Mouse (Mus musculus) 3T3-L1 (cell line): ENCODE results near the gene Slc35f1.

Experiments
- DNase-seq: peaks from one replicate; pipeline ENCODE4 v3.0.0-alpha.2; 2015; ENCODE audit warnings: low read depth, low spot score

Slc35f1 gene

DNA sequence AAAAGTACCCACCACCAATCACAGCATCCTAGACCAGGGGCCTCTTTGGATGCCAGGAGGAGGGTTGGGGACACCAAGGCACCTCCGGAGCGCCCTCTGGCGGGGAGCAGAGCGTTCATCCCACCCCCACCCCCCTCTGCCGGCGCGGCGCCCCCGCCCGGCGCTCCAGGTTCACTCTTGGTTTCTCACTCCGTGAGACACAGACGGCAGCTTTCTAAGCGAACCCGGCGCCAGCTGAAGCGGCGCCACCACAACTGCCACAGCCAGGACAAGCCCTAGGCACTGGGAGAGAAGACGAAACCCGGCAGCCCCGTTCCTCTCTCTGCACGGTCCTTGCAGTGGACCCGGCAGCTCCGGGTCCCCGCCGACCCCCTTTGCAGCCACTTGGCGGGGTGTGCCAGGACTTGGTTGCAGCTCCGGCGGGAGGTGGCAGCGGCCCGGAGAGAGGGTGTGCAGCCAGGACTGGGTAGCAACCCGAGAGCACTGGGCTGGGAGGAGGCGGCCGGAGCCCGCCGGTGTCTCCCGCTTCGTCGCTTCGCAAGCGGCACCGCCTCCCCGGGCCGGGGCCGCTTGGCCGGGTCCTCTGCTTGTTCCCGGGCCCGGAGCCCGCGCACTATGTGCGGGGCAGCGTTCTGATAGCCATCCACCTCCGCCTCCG lies at the start of gene Slc35f1:
Gene Slc35f1, plus strand, starts transcription at position 200 of the 658 bp plus-strand sequence.
- no peak for DNase-seq

DNA sequence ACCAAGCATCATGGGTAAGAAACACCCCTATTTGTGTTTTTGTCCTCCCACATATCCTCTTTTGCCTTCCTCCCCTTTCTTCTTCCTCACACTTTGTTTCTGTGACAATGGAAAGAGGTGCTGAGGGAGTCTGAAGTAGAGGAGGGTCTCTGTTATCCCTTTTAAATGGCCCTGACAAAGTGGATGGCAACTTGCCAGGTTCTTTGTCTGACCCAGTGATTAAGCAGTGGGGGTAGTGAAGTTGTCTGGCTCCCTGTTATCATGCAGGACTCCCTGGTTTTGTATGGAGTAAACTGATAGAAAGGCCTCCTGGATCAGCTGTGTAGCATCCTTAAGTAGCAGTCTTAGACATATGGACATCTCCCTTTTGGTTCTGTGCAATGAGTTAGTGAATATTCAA lies 19.1 kb upstream of the Slc35f1 start:
- no peak for DNase-seq

DNA sequence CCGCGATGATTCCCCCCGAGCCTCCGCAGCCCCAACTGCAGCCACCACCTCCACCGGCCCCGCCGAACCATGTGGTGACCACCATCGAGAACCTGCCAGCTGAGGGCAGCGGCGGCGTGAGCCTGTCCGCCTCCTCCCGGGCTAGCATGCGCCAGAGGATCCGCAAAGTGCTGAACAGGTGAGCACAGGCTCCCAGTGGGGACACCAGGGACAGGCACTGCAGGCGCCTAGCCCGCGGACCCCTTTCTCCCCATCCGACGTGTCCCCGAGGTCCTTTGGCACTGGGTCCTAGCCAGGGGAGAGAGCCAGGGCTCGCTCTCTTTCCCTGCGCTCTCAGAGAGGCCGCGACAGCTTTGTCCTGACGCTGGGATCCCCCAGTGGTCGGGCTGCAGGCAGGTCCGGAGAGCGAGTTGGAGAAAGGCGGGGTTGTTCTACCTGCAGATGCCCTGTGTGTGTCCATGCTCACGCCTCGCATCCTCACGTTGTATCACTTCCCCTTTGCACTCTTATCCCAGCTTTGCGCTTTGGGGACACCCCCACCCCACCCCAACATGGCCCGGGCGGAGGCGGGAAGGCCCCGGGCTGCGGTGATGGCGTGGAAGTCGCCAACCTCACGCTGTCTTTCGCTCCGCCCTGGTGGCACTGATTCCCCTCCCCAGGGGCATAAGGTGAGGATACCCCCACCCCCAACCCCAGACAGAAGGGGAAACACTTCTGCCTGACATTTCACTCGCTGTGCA lies 829 bp downstream of the Slc35f1 start:
- no peak for DNase-seq

DNA sequence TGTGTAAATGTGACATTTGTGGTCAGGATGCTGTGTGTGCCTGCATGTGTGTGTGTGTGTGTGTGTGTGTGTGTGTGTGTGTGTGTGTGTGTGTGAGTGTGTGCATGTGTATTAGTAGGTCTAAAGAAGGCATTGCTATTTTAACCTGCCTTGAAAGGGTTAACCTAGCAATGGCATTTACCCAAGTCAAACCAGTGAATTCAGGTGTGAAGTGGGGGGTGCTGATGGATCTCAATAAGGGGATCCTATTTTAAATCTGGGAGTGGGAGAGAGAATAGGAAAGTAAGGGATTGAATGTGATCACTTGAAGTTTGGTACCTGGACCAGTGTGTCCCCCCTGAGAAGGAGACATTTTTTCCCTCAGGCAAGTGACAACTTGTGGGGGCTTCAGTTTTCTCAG lies 13.4 kb downstream of the Slc35f1 start:
- no peak for DNase-seq

DNA sequence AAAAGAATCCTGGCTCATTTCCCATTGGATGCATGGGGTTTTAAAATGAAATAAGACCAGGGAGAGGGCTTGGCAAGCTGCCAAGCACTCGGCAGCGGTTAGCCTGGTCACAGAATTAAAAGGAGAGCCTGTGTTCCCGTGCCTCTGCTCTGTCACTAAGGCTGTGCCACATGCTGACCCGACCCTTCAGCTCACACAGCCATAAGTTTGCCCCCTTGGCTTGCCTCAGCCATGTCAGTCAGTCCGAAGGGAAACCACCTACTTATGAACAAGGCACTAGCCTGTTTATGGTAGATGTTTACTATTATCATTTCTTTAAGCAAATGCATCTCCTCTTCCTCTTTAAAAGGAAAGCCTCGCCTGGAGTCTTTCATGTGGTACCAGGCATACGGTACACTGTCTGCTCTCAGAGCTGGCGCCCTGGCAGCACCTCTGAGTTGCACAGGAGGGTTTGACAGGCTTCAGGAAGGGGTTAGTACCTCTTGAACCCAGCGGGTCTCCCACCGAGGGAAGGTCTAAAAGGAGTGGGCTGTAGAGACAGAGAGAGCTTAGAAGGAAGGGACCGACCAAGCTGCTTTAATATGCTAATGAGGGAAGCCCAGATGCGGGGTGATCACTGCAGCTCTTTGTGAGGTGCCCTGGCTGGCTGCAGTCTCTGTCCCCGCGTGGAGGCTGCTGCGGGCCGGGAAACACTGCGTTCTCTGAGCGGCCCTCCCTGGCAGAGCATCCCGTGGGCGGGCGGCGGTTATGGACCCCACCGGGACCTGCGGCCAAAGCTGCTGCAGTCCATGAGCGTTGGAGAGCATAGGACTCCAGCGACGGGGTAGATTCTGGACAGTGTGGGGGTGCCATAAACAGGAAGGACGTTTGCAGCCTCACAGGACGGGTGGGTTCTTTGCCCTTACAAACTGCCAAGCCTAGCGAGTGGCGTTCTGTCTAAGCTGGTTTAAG lies 14.0 kb downstream of the Slc35f1 start:
- DNase-seq, result peak; percentile 1

DNA sequence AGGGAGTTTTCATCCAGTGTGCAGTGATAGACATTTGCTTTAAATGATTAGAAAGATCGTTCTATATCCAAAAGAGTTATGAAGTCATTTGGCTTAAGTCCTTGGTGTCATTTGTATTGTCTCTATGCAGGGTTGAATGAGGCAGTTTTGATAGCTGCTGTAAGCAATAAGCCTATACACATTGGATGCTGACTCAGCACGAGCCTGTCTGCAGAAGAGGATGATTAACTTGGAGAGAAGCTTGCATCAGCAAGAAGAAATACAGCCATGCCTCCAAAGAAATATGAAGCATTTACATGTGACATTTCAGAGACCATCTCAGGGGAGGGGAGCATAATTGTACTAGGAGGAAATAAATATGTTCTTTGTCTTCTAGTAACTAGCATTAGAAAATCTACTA lies 19.1 kb downstream of the Slc35f1 start:
- no peak for DNase-seq

DNA sequence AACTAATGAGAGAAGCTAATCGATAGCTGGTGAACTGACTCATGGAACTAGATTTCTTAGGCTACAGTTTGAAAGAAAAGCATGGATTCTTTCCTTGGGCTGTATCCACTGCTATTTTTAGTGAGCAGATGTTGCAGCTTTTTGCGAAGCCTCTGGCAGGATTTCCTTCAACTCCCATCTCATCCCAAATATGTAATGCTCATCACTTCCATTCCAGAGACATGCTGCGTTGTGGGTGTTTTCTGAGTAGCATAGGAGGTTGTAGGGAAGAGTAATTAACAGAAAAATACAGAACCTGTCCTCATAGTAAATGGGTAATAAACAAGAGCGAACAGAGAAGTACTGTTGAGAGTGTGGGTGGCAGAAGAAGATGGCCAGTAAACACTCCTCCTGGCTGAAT lies 21.8 kb downstream of the Slc35f1 start:
- DNase-seq, result no peak

DNA sequence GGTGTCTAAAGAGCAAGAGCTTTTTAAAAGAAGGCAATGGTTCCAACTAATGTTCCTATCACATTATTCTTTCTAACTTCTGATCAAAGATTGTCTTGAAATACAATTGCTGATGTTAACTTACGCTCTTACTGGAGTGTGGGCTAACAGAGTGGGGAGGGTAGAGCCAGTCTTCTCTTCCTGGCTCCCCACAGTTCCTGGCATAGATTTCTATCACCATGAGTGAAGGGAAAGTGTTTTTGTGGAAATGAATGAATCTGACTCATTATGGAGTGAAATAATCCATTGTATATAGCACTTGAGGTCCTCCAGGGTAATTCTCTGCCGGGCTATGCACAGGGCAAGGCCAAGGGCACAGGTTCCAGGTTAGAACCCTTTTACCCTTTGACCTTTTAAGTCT lies 24.2 kb downstream of the Slc35f1 start:
- no peak for DNase-seq

DNA sequence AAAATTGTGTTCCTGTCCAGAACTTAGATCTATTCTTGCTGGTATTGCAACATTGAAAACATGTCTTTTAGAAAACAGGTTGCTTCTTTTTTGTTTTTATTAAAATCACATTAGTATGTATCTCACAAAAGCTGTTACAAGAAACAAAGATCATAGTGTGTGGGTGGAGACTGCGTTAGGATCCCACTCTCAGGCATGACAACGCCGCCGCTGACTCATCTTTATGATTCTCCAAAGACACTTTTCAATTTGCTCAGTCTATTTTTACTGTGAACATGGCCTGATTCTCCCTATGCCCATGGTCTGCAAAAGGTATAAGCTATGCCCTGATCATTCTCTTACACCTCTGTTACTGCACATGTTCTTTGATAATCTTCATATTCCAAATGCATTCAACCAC lies 24.8 kb downstream of the Slc35f1 start:
- DNase-seq, result no peak

DNA sequence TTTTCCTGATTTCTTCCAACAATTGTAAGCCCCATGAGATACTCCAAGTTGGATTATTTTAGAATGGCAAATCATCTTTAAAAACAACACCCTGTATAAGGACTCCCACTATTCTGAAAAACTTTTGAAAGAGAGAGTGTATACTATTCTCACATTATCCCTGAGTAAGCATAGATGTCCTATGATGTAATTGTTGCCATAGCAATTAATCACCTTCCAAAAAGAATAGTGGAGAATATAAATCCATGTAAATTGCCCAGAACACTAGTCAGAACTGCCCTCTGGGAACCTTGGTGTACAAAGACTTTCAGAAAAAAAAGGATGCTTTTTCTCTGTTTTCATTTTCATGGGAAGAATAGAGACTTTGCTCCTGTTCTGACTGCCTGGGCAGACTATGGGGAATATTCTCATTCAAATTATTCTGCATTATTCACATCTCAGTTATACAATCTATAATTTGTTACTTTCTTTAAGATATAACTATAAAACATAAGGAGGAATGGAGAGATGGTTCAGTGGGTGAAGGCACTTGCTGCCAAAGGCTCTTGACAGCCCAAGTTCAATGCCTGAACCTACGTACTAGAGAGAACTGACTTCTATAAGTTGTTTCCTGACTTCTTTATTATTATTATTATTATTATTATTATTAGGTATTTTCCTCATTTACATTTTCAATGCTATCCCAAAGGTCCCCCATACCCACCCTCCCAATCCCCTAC lies 28.0 kb downstream of the Slc35f1 start:
- DNase-seq, result no peak

DNA sequence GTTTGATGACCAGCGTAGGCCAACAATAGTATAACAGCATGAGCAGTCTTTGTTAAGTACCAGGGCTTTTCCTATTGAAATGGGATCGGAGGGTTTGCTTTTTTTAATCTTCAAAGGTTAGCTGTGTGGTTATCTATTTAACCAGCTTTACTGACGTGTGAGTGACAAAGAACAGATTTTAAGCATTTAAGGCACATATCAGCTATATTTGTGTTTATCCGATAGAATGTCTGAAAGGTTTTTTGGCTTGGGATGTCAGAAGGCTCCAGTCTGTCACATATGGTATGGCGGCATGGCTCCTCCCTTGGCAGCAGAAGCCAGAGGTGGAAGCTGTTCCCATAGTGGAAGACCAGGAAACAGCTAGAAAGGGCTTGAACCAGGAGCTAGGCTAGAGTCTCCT lies 36.3 kb downstream of the Slc35f1 start:
- no peak for DNase-seq

DNA sequence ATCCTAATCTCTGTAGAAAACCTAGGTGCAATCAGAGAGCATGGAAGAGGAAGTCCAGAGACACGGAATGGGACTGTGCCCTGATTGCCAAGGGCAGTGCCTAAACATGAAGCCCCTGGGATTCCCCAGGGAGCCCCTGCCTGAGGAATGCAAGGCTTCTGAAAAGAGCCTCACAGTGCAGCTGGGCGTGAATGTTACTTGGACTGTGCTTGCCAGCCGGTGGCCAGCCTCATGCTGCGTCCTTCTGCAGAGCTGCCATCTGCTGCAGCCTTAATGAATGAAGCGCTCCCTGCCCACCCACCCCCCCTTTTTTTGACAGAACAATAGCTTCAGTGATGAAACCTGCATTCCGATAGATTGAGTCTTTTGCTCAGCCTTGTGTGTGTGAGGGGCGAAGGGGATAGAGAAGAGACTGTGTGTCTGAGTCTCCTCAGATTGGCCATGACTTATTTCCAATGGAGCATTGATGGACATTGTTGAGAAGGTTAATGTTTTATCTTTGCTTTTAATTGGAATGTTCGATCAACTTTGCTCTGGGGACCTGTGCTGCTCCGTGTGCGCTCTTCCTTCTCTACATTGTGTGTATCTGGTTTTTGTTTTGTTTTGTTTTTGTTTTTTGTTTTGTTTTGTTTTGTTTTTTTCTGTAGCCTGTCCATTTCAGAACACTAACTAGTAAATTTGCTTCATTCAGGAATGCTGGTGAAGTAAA lies 52.5 kb downstream of the Slc35f1 start:
- peak; percentile 5 for DNase-seq

DNA sequence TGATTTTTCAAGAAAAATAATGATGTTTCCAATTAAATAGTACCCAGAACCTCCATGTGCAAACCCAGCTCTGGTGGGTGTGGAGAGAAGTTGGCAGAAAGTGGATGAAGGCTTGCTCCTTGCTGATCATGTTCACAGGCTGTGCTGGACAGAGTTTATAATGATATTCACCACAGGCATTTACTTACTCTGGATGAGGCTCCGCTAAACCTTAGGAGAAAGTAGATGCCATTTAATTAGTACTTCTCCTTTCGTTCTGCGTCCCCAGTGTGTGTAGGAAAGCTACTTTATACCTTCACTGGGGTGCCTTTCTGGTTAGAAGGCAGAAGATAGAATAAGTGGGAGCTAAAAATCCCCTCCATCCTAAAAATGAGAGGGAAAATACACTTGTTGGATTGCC lies 53.5 kb downstream of the Slc35f1 start:
- DNase-seq, result no peak

DNA sequence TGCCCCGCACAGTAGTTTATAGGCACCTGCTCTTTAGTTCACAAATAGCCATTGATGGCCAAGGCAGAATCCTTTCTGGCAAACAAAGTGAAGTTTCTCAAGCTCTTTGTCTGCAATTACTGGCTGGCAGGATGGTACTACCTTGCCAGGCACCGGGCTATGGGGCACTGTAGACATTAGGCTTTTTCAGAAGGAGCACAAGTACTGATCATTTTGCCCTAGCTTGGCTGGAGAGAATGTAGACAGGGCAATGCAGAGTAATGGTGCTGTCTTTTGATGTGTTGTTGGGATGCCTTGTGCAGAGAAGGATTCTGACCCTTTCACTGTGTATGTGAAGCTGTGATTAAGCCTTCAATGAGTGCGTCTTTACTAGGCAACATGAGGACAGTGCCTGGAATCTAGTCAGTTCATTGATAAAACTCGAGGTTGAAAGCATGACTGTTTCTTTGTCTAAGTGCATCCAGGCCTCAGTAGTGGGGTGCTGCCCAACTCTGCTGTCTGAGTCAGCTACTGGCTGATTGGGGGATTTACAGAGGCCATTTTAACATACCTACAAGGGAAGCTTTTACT lies 57.8 kb downstream of the Slc35f1 start:
- DNase-seq, result no peak

DNA sequence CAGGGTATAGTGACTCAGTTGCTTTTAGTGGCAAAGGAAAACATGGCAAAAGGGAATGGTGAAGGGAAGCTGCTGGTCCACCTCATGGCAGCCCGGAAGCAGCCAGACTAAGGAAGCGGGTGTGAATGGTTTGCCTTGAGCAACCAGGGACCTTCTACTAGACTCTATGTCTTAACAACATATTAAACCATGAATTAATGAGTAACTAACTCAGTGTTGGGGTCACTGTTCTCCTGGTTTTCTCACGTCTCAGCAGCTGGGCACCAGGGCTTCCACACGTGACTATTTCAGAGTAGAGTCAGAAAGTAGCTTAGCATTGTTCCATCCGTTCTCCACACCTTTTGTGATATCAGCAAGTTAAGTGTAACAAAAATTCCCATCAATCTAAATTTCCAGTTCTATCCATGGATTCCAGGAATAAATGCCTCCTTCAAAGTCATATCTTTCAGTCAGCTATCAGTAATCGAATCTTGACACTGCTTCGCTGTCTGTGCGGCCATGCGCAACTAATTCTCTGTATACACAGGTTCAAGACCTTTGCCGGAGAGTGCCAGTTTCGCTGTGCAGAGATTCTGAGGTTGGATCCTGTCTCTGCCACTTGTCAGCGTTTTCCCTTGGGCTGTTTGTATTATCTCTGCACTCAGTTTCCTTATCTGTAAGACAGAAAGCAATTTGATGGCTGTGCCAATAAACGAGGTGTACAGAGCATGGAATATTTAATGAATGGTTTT lies 65.8 kb downstream of the Slc35f1 start:
- DNase-seq, result no peak

DNA sequence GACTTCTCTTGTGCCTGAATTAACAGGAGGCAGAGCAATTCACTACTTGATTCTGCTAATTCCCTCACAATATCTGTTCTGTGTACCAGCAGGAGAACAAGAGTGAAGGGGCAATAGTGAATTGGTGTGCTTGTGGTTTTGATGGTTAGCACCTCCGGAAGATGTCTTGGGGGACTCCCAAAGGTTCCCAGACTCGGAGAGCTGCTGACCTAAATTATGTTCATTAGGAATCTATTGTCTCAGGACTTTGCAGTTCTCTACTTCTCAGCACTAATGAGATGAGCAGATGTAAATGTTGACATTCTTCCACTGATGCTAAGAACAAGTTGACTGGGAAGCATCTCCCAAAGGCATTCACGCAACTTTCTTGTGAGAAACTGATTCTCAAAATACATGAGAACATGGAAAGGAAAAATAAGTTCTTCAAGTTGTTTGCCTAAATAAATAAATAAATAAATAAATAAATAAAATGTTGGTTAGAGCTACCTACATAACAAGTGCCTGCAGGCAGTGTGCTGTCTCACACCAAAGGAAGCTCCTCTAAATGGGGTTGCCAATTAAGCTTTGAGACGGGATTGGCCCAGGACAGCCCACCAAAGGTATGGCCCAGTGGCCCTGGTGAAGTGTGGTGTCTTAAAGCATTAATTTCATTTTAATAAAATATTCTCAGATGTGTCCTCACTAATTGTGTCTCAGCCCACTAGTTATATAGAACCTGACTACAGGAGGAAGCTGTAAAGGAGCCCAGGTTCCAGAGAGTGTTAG lies 67.3 kb downstream of the Slc35f1 start:
- DNase-seq, result no peak

DNA sequence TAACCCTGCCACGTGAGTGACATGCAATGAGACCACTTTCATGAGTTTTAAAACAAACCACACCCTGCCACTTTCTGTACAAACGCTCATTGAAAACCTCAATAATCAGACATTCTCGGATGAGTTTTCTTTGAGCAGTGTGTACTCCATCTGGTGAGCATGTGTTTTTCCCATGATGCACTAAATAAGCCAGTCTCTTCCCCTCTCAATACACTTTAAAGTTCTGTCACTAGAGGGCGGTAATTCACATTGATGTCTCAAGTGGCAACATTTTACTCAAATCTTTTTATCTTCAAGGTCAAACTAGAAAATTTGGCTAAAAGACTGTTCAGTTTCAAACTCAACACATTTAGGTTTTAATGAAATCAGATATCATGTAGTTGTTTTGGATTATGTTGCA lies 68.3 kb downstream of the Slc35f1 start:
- peak; percentile 79 for DNase-seq

DNA sequence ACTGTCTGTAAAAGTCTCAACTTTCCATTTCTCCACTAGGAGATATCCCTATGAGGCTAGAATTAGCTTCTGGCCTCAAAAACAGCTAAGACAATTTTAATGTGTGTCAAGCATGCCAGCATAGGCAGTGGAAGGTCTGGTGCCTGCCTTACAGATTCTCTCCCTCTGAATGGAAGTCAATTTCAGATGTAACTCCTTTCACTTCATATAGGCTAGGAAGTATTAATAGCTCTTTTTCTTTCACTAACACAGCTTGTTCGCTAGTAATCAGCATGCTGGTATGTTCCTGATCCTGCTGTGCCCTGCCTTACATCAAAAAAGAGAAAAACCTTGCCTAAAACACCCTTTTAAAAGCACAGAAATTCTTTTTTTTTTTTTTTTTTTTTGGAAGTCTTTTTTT lies 70.2 kb downstream of the Slc35f1 start:
- no peak for DNase-seq

DNA sequence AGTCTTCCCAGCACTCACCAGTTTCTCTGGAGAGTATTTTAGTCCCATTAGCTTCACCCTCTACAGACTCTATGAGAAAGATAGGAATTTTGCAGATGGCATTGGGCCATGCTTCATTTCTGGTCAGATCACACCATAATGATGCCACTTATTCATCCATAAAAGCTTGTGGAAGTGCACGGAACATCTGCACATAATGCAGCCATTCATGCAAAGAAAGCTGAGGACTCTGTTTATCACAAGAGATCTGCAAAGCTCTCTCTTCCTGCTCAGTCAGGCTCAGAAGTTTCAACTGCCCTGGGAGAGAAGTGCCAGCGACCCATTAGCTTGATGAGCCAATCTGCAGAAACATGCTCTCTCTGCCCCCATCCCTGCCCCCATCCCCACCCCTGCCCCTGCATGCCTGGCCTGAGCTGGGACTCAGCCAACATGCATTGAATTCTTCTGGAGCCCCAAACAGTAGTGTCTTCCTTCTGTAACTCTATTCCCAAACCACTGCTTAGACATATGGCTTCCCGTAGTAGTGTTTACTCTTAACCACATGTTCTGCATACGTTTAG lies 89.7 kb downstream of the Slc35f1 start:
- DNase-seq, result no peak
